Mouse (Mus musculus): Measurements from ENCODE around the gene Rhd.
A peak's percentile ranks its signal among the peaks of the same experiment; 100 is the strongest.

Rhd gene

DNA sequence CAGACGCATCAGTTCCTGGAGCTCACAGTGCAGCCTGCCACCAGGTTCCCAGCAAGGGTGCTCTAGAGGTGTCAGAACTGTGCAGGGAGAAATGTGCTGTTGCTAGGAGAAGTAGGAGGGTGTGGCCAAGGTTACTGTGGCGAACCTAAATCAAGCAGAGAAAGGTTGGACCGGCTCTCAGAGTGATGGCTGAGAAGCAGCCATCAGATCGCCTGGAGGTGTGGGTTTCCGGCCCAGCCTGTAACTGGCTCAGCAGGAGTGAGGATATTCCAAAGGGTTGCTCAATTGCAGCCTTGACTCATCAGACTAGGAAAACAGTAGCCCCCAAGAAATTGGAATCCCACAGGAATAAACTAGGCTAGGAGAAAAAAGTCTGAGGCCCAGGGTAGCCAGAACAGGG is 7.8 kb upstream of the Rhd start:
- DNase-seq (ENCODE audit: low read depth, low spot score) = no peak

- no peak for DNase-seq (ENCODE audit: low read depth, low spot score)
Measured at GRCm38 (mm10) chr4:134858494-134858893, 5.8 kb upstream of the Rhd start.

DNA sequence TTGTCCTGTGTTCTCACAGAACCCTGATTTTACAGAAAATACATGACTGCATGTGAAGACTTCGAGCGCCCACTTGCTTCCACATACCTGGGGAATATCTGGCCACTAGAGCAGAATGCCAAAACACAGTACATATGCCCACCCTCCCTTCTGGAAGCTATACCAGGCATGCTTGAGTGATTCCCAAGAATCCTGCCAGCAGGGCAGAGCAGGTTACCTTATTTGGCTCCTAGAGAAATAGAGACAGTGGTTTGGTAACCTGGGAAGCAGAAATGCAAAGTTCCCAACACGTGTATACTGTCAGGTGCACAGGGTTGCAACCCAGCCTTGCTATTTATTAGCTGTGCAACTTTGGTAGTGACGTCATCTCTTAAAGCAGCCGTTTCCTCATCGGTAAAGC is 2.5 kb upstream of the Rhd start:
- no peak for DNase-seq (ENCODE audit: low read depth, low spot score)

- no peak for DNase-seq (ENCODE audit: low read depth, low spot score)
Measured at GRCm38 (mm10) chr4:134862996-134863395, 1.3 kb upstream of the Rhd start.

- no peak for DNase-seq (ENCODE audit: low read depth, low spot score)
Measured at GRCm38 (mm10) chr4:134865340-134865739, 1.0 kb downstream of the Rhd start.

GRCm38 (mm10) chr4:134865789-134866188 is 1.5 kb downstream of the Rhd start:
- DNase-seq (ENCODE audit: low read depth, low spot score) = no peak

DNA sequence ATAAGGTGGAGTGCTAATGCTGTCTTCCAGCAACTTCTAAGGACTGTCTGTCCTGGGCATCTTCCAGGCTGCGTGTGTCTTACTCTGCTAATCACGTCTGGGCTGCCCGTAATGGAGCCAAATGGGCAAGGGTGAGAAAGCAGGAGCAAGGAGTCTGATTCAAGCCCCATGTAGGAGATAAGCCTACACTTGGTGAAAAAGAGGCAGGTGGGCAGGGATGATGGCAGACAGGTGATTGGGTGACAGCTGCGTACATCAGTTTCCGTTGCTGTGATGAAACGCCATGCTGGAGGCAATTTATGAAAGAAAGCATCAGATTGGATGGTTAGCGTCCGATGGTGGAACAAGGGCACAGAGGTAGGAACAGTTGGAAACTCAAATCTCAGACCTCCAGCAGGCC is 2.9 kb downstream of the Rhd start:
- no peak for DNase-seq (ENCODE audit: low read depth, low spot score)

- DNase-seq (ENCODE audit: low read depth, low spot score) = no peak
Measured at GRCm38 (mm10) chr4:134867661-134868060, 3.3 kb downstream of the Rhd start.

DNA sequence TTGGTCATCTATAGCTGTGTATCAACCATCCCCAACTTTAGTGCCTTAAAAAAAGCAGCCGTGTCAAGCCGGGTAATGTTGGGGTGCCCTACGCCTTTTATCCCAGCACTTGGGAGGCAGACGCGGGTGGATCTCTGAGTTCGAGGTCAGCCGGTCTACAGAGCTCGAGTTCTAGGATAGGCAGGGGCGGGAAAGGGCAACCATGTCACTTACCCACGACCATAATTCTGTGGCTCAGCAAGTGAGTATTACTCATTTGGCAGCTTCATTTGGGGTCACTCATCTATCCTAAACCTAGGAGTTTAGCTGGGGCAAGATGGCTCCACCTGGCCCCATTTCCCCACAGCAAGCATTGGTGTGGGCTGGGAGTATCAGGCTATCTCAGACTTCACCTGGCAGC is 3.7 kb downstream of the Rhd start:
- no peak for DNase-seq (ENCODE audit: low read depth, low spot score)

- DNase-seq (ENCODE audit: low read depth, low spot score) = no peak
Measured at GRCm38 (mm10) chr4:134868490-134868889, 4.2 kb downstream of the Rhd start.

DNA sequence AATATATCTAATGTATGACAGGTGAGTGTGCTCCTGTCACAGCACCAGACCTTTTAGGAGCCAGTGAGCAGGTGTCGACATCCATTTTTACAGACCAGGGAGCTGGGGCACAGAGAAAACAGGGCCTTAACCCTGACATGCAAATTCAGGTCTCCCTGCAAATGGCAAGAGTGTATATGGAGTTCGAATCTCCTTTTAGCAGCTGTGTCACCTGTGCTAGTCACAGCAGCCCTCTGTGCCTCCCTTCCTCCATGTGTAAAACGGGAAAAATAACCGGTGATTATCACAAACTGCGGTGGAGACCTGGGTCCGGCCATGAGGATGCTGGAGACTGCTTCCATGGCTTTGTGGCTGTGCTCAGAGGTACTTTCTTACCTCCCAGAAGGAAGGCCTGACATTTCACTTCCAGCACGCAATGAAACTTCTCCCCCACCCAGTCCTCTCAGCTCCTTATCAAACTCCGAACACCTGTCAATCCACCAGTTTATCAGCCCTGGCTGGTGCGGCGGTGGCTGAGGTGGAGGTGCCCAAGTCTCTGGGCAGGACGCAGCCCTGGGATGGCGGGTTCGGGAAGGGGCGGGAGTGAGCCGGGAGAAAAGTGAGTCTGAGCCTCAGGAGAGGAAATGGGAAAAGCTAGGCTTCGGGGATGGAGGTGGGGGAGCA is 4.9 kb downstream of the Rhd start:
- no peak for DNase-seq (ENCODE audit: low read depth, low spot score)

- DNase-seq (ENCODE audit: low read depth, low spot score) = no peak
Measured at GRCm38 (mm10) chr4:134869815-134870375, 5.6 kb downstream of the Rhd start.

- no peak for DNase-seq (ENCODE audit: low read depth, low spot score)
Measured at GRCm38 (mm10) chr4:134871477-134871876, 7.1 kb downstream of the Rhd start.

GRCm38 (mm10) chr4:134871950-134872349 is 7.6 kb downstream of the Rhd start:
- DNase-seq (ENCODE audit: low read depth, low spot score) = no peak

DNA sequence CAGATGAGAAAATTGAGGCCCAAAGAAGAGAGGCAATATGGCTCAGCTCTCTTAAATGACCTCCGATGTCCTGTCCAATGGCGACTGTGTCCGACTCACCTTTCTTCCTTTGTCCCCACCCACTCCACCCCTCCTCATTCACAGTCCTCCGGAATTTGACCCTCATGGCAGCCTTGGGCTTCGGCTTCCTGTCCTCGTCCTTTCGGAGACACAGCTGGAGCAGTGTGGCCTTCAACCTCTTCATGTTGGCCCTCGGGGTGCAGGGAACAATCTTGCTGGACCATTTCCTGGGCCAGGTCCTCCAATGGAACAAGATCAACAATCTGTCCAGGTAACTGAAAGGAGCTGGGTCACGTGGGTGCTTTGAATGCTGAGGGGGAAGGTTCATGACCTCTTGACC is 11.8 kb downstream of the Rhd start:
- no peak for DNase-seq (ENCODE audit: low read depth, low spot score)

DNA sequence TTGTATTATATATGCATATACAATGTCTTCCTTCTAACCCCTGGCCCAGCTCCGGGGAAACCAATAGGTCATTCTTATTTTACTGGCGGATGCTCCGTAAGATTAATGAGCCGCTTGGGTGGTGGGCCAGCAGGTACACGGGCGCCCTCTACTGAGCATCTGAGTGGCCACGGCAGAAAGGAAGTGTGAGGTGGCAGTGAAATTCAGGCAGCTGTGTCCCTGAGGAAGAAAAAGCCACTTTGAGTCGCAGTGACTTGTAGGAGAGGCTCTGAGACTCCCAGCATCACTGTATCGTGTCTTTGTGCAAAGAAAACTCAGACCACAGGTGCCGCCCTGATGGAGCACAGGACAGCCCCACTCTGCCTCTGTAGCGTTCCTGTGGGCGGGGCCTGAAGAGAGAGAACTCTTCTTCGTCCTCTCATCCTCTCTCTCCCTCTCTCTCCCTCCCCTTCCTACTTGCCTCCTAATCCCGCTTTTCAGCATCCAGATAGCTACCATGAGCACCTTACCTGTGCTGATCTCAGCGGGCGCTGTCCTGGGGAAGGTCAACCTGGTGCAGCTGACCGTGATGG is 15.2 kb downstream of the Rhd start:
- DNase-seq (ENCODE audit: low read depth, low spot score) = peak; percentile 86

DNA sequence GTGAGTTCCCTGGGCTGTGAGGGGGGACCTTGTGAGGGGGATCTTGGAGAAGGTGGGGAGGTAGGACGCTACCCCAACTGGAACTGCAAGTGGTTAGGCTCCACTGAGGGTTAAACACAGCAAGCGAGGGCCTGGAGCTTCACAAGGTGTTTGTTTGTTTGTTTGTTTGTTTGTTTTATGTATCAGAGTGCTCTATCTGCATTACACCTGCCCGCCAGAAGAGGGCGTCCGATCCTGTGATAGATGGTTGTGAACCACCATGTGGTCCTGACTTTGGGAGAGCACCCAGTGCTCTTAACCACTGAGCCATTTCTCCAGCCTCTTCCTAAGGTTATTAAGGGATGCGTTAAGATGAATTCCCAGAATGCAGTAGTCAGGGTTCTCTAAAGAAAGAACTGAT is 15.7 kb downstream of the Rhd start:
- peak; percentile 66 for DNase-seq (ENCODE audit: low read depth, low spot score)

GRCm38 (mm10) chr4:134883266-134883665 is 18.9 kb downstream of the Rhd start:
- peak; percentile 66 for DNase-seq (ENCODE audit: low read depth, low spot score)

DNA sequence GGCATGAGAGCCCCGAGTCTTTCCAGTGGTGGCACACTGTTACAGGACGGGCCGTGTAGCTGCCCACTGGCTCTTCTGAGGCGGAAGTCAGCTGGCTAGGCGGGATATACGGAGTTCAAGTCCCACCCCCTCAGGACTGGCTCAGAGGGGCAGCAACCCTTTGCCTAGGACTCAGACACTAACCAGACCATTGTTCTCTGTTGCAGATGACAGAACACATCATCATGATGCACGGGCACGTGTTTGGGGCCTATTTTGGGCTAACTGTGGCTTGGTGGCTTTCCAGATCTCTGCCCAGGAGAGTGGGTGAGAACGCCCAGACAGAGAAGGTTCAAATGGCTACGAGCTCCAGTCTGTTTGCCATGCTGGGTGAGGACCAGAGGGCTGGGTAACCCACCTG is 19.5 kb downstream of the Rhd start:
- DNase-seq (ENCODE audit: low read depth, low spot score) = no peak

- DNase-seq (ENCODE audit: low read depth, low spot score) = no peak
Measured at GRCm38 (mm10) chr4:134884364-134884763, 20.0 kb downstream of the Rhd start.

- DNase-seq (ENCODE audit: low read depth, low spot score) = peak; percentile 22
Measured at GRCm38 (mm10) chr4:134892096-134892495, 27.8 kb downstream of the Rhd start.

- DNase-seq (ENCODE audit: low read depth, low spot score) = no peak
Measured at GRCm38 (mm10) chr4:134897256-134897655, 32.9 kb downstream of the Rhd start.

DNA sequence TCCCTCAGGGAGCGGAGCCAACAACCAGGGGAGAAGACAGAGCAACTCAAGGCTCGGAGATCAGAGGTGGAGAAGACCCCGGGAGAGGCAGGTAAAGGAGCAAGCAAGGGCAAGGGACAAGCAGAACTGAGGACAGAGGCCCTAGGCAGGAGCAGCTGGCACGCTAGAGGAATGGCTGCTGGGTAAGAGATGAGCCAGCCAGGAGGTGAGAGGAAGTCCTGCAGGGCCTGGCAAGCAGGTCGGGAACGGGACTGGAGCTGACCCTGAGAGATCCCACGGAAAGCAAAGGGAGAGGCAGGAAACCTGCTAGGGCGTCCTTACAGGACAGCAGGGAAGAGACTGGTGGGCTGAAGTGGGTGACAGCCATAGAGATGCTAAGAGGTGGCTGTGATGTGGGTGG is 36.8 kb downstream of the Rhd start:
- no peak for DNase-seq (ENCODE audit: low read depth, low spot score)
